Mouse (Mus musculus) erythroblast, embryonic 14.5 days (primary cell): ENCODE results near the gene Nudt16.

ENCODE experiments used
- GATA1 ChIP-seq: IDR thresholded peaks from 2 replicates; pipeline ENCODE4 v1.6.1; 2012; ENCODE audit warnings: low read length, inconsistent platforms, mixed read lengths
- TAL1 ChIP-seq: IDR thresholded peaks from 3 replicates; pipeline ENCODE4 v1.6.1; 2012; ENCODE audit warnings: low read length, inconsistent platforms, mixed read lengths

DNA sequence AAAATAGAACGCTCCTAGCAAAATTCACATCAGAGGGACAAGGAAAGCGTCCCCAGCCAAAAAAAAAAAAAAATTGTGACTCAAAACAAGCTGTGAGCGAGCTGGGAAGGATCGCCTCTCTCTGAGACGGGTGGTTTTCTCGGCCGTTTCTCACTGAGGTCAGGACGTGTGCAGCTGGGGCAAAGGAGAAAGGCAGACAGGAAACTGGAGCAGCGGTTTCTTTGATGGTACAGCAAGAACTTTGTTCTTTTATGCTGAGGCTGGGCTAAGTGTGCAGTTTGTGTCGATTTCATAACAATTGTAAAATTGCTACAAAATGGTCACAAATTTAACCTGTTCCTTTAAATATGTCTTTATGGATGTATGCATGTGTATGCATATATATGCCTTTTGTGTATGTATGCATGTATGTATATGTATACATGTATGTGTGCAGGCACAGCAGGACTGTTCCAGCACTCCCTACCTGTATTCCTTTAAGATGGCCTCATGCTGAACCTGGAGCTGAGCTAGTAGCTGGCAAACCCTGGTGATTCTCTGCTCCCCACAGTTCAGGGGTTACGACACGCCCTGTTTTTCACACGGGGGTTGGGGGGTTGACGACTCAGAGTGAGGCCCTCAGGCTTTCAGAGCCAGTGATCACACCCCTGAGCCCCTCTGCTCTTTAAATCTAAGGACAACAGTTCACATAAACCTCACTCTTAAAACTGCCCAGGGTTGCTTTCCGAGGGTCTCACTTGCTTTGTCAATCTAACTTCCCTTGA lies 30.6 kb downstream of the Nudt16 start:
- TF ChIP-seq GATA1 (no peak), TAL1 (no peak)
